Mouse (Mus musculus) stomach, postnatal 0 days (tissue): ENCODE data around the gene Cabp4. TPM values are rescaled to one million over a fixed set of nuclear protein-coding genes. Genes with fewer than 3 reads are reported as not detected.
A peak's percentile ranks its signal among the peaks of the same experiment; 100 is the strongest.

Experiments used
- ATAC-seq: fragments of 200-750 bp; cut with Nextera tagmentation; 2 replicates; pipeline ENCODE4 v1.8.0; 2017; ENCODE audit not compliant: low FRiP score, low TSS enrichment
- DNase-seq: peaks from one replicate; pipeline ENCODE4 v3.0.0-alpha.2; 2016; ENCODE audit warnings: low spot score
- H3K27ac ChIP-seq: fragments of 300-500 bp; sonication (generic); replicated peaks from 2 replicates; pipeline ENCODE4 v1.5.1; 2014; ENCODE audit warnings: mild to moderate bottlenecking, control low read depth
- H3K27me3 ChIP-seq: fragments of 300-500 bp; sonication (generic); 2 replicates; pipeline ENCODE4 v1.6.1; 2014; ENCODE audit warnings: low read length; ENCODE audit not compliant: control insufficient read depth, insufficient read depth
- H3K36me3 ChIP-seq: fragments of 300-500 bp; sonication (generic); 2 replicates; pipeline ENCODE4 v1.6.1; 2014; ENCODE audit warnings: low read length, mixed read lengths; ENCODE audit not compliant: control insufficient read depth, insufficient read depth
- H3K4me1 ChIP-seq: fragments of 300-500 bp; sonication (generic); replicated peaks from 2 replicates; pipeline ENCODE4 v1.6.1; 2014; ENCODE audit warnings: antibody characterized with exemption; ENCODE audit not compliant: control insufficient read depth, insufficient read depth
- H3K4me2 ChIP-seq: fragments of 300-500 bp; sonication (generic); replicated peaks from 2 replicates; pipeline ENCODE4 v1.6.1; 2014; ENCODE audit warnings: low read depth, mild to moderate bottlenecking, control low read depth, moderate library complexity
- H3K4me3 ChIP-seq: fragments of 300-500 bp; sonication (generic); 2 replicates; pipeline ENCODE4 v1.5.1; 2014; ENCODE audit warnings: low read depth, low read length, control low read depth
- H3K9ac ChIP-seq: fragments of 300-500 bp; sonication (generic); 2 replicates; pipeline ENCODE4 v1.6.1; 2014; ENCODE audit warnings: mild to moderate bottlenecking, low read length, control low read depth, mixed read lengths
- H3K9me3 ChIP-seq: fragments of 300-500 bp; sonication (generic); 2 replicates; pipeline ENCODE4 v1.6.1; 2016; ENCODE audit warnings: low read length; ENCODE audit not compliant: control insufficient read depth
- CTCF ChIP-seq: IDR thresholded peaks from 2 replicates; pipeline ENCODE4 v1.5.1; 2016; ENCODE audit warnings: antibody characterized with exemption, low read depth, mild to moderate bottlenecking, moderate library complexity
- EP300 ChIP-seq: optimal IDR thresholded peaks from 2 replicates; pipeline ENCODE3; 2016; ENCODE audit warnings: antibody characterized with exemption
- WGBS: fragments of 180-500 bp; shearing (Covaris S2); extraction: QIAGEN DNeasy Blood & Tissue Kit; methylation state at CpG from one replicate; pipeline ENCODE4 v1.1.7; 2014; 5-methylcytosine and 5-hydroxymethylcytosine counted together
- polyA plus RNA-seq: library from polyadenylated mRNA; unstranded; fragments of >200 nt; fragmentation: Nextera tagmentation; extraction: Ambion mirVana; gene quantifications from 2 replicates; pipeline ENCODE4 v1.2.1, GENCODE M21; 2015

Cabp4 gene
- polyA plus RNA-seq, 1 experiment from 2014 or later: not detected

GRCm38 (mm10) chr19:4175368-4175947 lies 31.6 kb upstream of the Cabp4 start, which contains the start of gene Carns1:
Carns1 (minus strand) TSS chr19:4175479.
- peak within 1 kb of the TSS; percentile 47 for H3K9ac ChIP-seq

GRCm38 (mm10) chr19:4172925-4173324 lies 29.1 kb upstream of the Cabp4 start:
- 69% methylated on average over 11 of the region's 11 CpGs for WGBS
- Histone ChIP-seq H3K36me3 (no peaks in the 10 kb centered on the region), H3K4me1 (peaks cover 10% of the 10 kb centered on the region; the same call in 1 of the 2 replicates), H3K27me3 (no peaks in the 10 kb centered on the region), H3K9ac (no peak overlapping the region), H3K27ac (no peak overlapping the region), H3K4me2 (no peak overlapping the region), H3K4me3 (no peak overlapping the region), H3K9me3 (no peaks in the 10 kb centered on the region)
- ATAC-seq (no peak), DNase-seq (no peak)
- no peak; the same call in 1 of the 2 replicates for TF ChIP-seq CTCF
- no peak for TF ChIP-seq EP300

More at GRCm38 (mm10) chr19:4175368-4175947, 31.6 kb upstream of the Cabp4 start, which contains the start of gene Carns1:
- peak within 1 kb of the TSS; percentile 17; the same call in 1 of the 2 replicates for H3K4me3 ChIP-seq
- ATAC-seq (peak; percentile 70), DNase-seq (peak; percentile 73)
- H3K4me2 ChIP-seq: peak within 1 kb of the TSS; percentile 51
- peak within 1 kb of the TSS; percentile 18; the same call in 1 of the 2 replicates for H3K27ac ChIP-seq
- peaks cover 5% of the 10 kb centered on the region; the same call in 1 of the 2 replicates for H3K4me1 ChIP-seq
- no peaks in the 10 kb centered on the region for H3K36me3 ChIP-seq
- no peaks in the 10 kb centered on the region for H3K27me3 ChIP-seq
- TF ChIP-seq EP300 (no peak), CTCF (no peak)
- WGBS: 8% methylated on average over 11 of the region's 11 CpGs
- H3K9me3 ChIP-seq: no peaks in the 10 kb centered on the region

DNA sequence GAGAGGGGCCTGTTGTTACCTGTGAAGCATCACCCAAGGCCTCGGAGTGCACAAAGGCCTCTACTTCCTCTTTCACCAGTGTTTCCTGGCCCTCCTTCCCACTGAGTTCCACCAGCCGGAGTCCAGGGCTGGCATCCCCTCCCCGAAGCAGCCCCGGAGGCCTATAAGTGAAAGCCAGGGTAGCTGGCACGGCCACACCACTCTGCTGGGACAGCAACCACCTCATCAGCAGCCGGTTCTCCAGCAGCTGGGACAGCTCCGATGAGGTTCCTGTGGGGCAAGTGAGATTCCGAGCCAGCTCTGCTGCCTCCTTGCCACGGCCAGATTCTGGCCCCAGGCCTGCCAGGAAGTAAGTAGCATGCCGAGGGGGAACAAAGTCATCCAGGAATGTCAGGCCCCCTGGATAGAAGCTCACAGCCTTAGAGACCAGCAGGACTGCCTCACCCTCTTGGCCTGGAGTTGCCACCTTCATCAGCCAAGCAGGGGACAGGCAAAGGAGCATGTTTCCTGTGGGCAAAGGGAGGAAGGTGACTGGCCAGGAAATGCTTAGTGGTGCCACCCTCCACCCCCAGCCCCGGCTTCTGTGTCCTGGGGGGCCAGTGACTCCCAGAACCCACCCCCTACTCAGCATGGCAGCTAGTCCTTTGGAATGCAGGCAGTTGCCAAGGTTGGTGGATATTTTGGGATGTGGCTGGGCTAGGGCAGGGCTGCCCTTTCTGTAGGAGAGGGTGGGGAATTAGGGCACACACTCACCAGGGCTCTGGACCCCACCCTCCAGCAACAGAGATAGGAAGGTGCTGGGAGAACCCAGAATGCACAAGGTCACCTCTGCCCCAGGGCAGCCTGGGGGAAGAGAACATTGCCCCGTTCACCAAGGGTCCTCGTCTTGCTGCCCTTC lies 27.8 kb upstream of the Cabp4 start:
- Histone ChIP-seq H3K9ac (peak overlapping the region; percentile 27; the same call in 1 of the 2 replicates), H3K4me1 (peaks cover 10% of the 10 kb centered on the region; the same call in 1 of the 2 replicates), H3K9me3 (no peaks in the 10 kb centered on the region), H3K27me3 (no peaks in the 10 kb centered on the region), H3K4me3 (no peak overlapping the region), H3K36me3 (no peaks in the 10 kb centered on the region), H3K27ac (no peak overlapping the region), H3K4me2 (no peak overlapping the region)
- WGBS: 58% methylated on average over 13 of the region's 13 CpGs
- TF ChIP-seq EP300 (no peak), CTCF (no peak)
- DNase-seq (no peak), ATAC-seq (no peak)

- no peaks in the 10 kb centered on the region for H3K9me3 ChIP-seq
- H3K4me3 ChIP-seq: no peak overlapping the region
- ATAC-seq: no peak
- no peaks in the 10 kb centered on the region for H3K36me3 ChIP-seq
- H3K27ac ChIP-seq: no peak overlapping the region
- H3K4me2 ChIP-seq: no peak overlapping the region
- TF ChIP-seq CTCF (no peak), EP300 (no peak)
- 95% methylated on average over 10 of the region's 10 CpGs for WGBS
- no peaks in the 10 kb centered on the region for H3K27me3 ChIP-seq
- peaks cover 10% of the 10 kb centered on the region; the same call in 1 of the 2 replicates for H3K4me1 ChIP-seq
- DNase-seq: no peak
- 0 out of 2 replicates have a peak overlapping the region, but pooled peaks have one; percentile 4 for H3K9ac ChIP-seq
These were observed 27.0 kb upstream of the Cabp4 start for GRCm38 (mm10) chr19:4170723-4171392.

- H3K9ac ChIP-seq: peak overlapping the region; percentile 86
- DNase-seq: no peak
- H3K4me3 ChIP-seq: peak overlapping the region; percentile 44
- no peaks in the 10 kb centered on the region for H3K27me3 ChIP-seq
- peak overlapping the region; percentile 95 for H3K27ac ChIP-seq
- H3K4me2 ChIP-seq: peak overlapping the region; percentile 81
- TF ChIP-seq CTCF (no peak), EP300 (no peak)
- H3K4me1 ChIP-seq: peaks cover 5% of the 10 kb centered on the region; the same call in 1 of the 2 replicates
- ATAC-seq: peak; percentile 56
- no peaks in the 10 kb centered on the region for H3K36me3 ChIP-seq
- WGBS: 4% methylated on average over 27 of the region's 27 CpGs
- no peaks in the 10 kb centered on the region for H3K9me3 ChIP-seq
These were observed 26.0 kb upstream of the Cabp4 start for GRCm38 (mm10) chr19:4169810-4170209.
